Mouse (Mus musculus): ENCODE measurements around the gene Prrc2a.

Prrc2a gene

GRCm38 (mm10) chr17:35195631-35196320 lies 31.1 kb upstream of the Prrc2a start:
- DNase-seq (ENCODE audit: low read depth, low spot score): peak; percentile 93
- Histone ChIP-seq H3K27me3 (ENCODE audit: control insufficient read depth, insufficient read depth, low read length, poor library complexity, severe bottlenecking) (no peaks in the 10 kb centered on the region), H3K36me3 (ENCODE audit: control insufficient read depth, insufficient read depth, low read length, poor library complexity, severe bottlenecking) (peaks cover 23% of the 10 kb centered on the region)

GRCm38 (mm10) chr17:35194844-35195630 lies 30.3 kb upstream of the Prrc2a start:
- Histone ChIP-seq H3K36me3 (ENCODE audit: control insufficient read depth, insufficient read depth, low read length, poor library complexity, severe bottlenecking) (peaks cover 22% of the 10 kb centered on the region), H3K27me3 (ENCODE audit: control insufficient read depth, insufficient read depth, low read length, poor library complexity, severe bottlenecking) (no peaks in the 10 kb centered on the region)
- peak; percentile 46 for DNase-seq (ENCODE audit: low read depth, low spot score)

GRCm38 (mm10) chr17:35193881-35194843 lies 29.5 kb upstream of the Prrc2a start, which contains the start of gene Ltb:
Gene Ltb, plus strand, starts transcription at chr17:35194439.
- Histone ChIP-seq H3K27me3 (ENCODE audit: control insufficient read depth, insufficient read depth, low read length, poor library complexity, severe bottlenecking) (no peaks in the 10 kb centered on the region), H3K36me3 (ENCODE audit: control insufficient read depth, insufficient read depth, low read length, poor library complexity, severe bottlenecking) (peaks cover 16% of the 10 kb centered on the region)
- peak; percentile 69 for DNase-seq (ENCODE audit: low read depth, low spot score)

- no peaks in the 10 kb centered on the region for H3K27me3 ChIP-seq (ENCODE audit: control insufficient read depth, insufficient read depth, low read length, poor library complexity, severe bottlenecking)
- H3K36me3 ChIP-seq (ENCODE audit: control insufficient read depth, insufficient read depth, low read length, poor library complexity, severe bottlenecking): peaks cover 13% of the 10 kb centered on the region
- peak; percentile 53 for DNase-seq (ENCODE audit: low read depth, low spot score)
These were observed 28.2 kb upstream of the Prrc2a start for GRCm38 (mm10) chr17:35192924-35193323.

GRCm38 (mm10) chr17:35191723-35192122 lies 27.0 kb upstream of the Prrc2a start:
- peaks cover 13% of the 10 kb centered on the region for H3K36me3 ChIP-seq (ENCODE audit: control insufficient read depth, insufficient read depth, low read length, poor library complexity, severe bottlenecking)
- no peak for DNase-seq (ENCODE audit: low read depth, low spot score)
- H3K27me3 ChIP-seq (ENCODE audit: control insufficient read depth, insufficient read depth, low read length, poor library complexity, severe bottlenecking): no peaks in the 10 kb centered on the region

- H3K27me3 ChIP-seq (ENCODE audit: control insufficient read depth, insufficient read depth, low read length, poor library complexity, severe bottlenecking): no peaks in the 10 kb centered on the region
- peaks cover 2% of the 10 kb centered on the region; the same call in 1 of the 2 replicates for H3K36me3 ChIP-seq (ENCODE audit: control insufficient read depth, insufficient read depth, low read length, poor library complexity, severe bottlenecking)
- DNase-seq (ENCODE audit: low read depth, low spot score): peak; percentile 58
These were observed 25.4 kb upstream of the Prrc2a start for GRCm38 (mm10) chr17:35190096-35190495.

GRCm38 (mm10) chr17:35189186-35189585 lies 24.5 kb upstream of the Prrc2a start:
- Histone ChIP-seq H3K36me3 (ENCODE audit: control insufficient read depth, insufficient read depth, low read length, poor library complexity, severe bottlenecking) (no peaks in the 10 kb centered on the region), H3K27me3 (ENCODE audit: control insufficient read depth, insufficient read depth, low read length, poor library complexity, severe bottlenecking) (no peaks in the 10 kb centered on the region)
- DNase-seq (ENCODE audit: low read depth, low spot score): peak; percentile 54

- peak; percentile 46 for DNase-seq (ENCODE audit: low read depth, low spot score)
These were observed 23.4 kb upstream of the Prrc2a start, which contains the start of gene Lst1 for GRCm38 (mm10) chr17:35187959-35188610. Gene Lst1, minus strand, starts transcription at chr17:35188439.

GRCm38 (mm10) chr17:35187345-35187744 lies 22.6 kb upstream of the Prrc2a start:
- no peak for DNase-seq (ENCODE audit: low read depth, low spot score)
- H3K27me3 ChIP-seq (ENCODE audit: control insufficient read depth, insufficient read depth, low read length, poor library complexity, severe bottlenecking): no peaks in the 10 kb centered on the region
- H3K36me3 ChIP-seq (ENCODE audit: control insufficient read depth, insufficient read depth, low read length, poor library complexity, severe bottlenecking): no peaks in the 10 kb centered on the region

More at GRCm38 (mm10) chr17:35187959-35188610, 23.4 kb upstream of the Prrc2a start, which contains the start of gene Lst1:
- Histone ChIP-seq H3K27me3 (ENCODE audit: control insufficient read depth, insufficient read depth, low read length, poor library complexity, severe bottlenecking) (no peaks in the 10 kb centered on the region), H3K36me3 (ENCODE audit: control insufficient read depth, insufficient read depth, low read length, poor library complexity, severe bottlenecking) (no peaks in the 10 kb centered on the region)

GRCm38 (mm10) chr17:35186681-35187080 lies 22.0 kb upstream of the Prrc2a start:
- peak; percentile 80 for DNase-seq (ENCODE audit: low read depth, low spot score)
- no peaks in the 10 kb centered on the region for H3K27me3 ChIP-seq (ENCODE audit: control insufficient read depth, insufficient read depth, low read length, poor library complexity, severe bottlenecking)

GRCm38 (mm10) chr17:35185639-35186611 lies 21.2 kb upstream of the Prrc2a start:
- no peaks in the 10 kb centered on the region for H3K27me3 ChIP-seq (ENCODE audit: control insufficient read depth, insufficient read depth, low read length, poor library complexity, severe bottlenecking)
- DNase-seq (ENCODE audit: low read depth, low spot score): peak; percentile 80
- no peaks in the 10 kb centered on the region for H3K36me3 ChIP-seq (ENCODE audit: control insufficient read depth, insufficient read depth, low read length, poor library complexity, severe bottlenecking)

More at GRCm38 (mm10) chr17:35186681-35187080, 22.0 kb upstream of the Prrc2a start:
- H3K36me3 ChIP-seq (ENCODE audit: control insufficient read depth, insufficient read depth, low read length, poor library complexity, severe bottlenecking): no peaks in the 10 kb centered on the region

GRCm38 (mm10) chr17:35180093-35180492 lies 15.4 kb upstream of the Prrc2a start:
- no peaks in the 10 kb centered on the region for H3K27me3 ChIP-seq (ENCODE audit: control insufficient read depth, insufficient read depth, low read length, poor library complexity, severe bottlenecking)
- no peaks in the 10 kb centered on the region for H3K36me3 ChIP-seq (ENCODE audit: control insufficient read depth, insufficient read depth, low read length, poor library complexity, severe bottlenecking)
- no peak for DNase-seq (ENCODE audit: low read depth, low spot score)

- peak; percentile 84 for DNase-seq (ENCODE audit: low read depth, low spot score)
- no peaks in the 10 kb centered on the region for H3K36me3 ChIP-seq (ENCODE audit: control insufficient read depth, insufficient read depth, low read length, poor library complexity, severe bottlenecking)
- H3K27me3 ChIP-seq (ENCODE audit: control insufficient read depth, insufficient read depth, low read length, poor library complexity, severe bottlenecking): no peaks in the 10 kb centered on the region
These were observed 13.8 kb upstream of the Prrc2a start for GRCm38 (mm10) chr17:35178528-35178927.

Data from splenic B cell, adult 2 months (primary cell).